Mouse (Mus musculus): ENCODE measurements around the gene Fut11.

DNA sequence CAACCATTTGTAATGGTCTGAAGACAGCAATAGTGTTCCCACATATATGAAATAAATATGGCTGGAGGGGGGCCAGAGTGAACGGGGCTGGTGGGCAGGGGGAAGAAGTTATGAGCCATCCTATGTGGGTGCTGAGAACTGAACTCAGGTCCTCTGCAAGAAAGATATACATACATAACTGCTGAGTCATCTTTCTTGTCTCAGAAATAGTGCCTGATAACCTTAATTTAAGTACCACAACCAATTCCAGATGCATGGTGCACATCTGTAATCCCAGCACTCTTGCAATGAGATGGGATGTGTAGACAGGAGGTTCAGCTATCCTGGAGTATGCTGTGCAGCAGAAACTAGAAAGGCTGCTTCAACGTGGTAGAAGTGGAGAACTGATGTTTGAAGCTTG lies 13.0 kb upstream of the Fut11 start:
- TF ChIP-seq CTCF (IDR thresholded peaks at IDR 0.05; ENCODE audit: low read depth, low read length) (no peak), POLR2AphosphoS5 (IDR thresholded peaks at IDR 0.05; ENCODE audit: insufficient replicate concordance, low read depth, low read length) (no peak), GATA1 (IDR thresholded peaks at IDR 0.05; ENCODE audit: borderline replicate concordance, low read length) (no peak)

All from G1E (cell line).